Mouse (Mus musculus) G1E (cell line): ENCODE data around the gene Otoa. TPM values are rescaled to one million over a fixed set of nuclear protein-coding genes. Genes with fewer than 3 reads are reported as not detected.
A peak's percentile ranks its signal among the peaks of the same experiment; 100 is the strongest.

Experiments
- ATAC-seq: 2 replicates; pipeline ENCODE4 v1.8.0; 2016; ENCODE audit warnings: mild to moderate bottlenecking; ENCODE audit not compliant: insufficient number of reproducible peaks, poor library complexity, low FRiP score, severe bottlenecking; ENCODE audit errors: extremely low read depth
- DNase-seq: peaks from one replicate; pipeline ENCODE4 v3.0.0; 2012; ENCODE audit warnings: low spot score
- H3K27me3 ChIP-seq: 2 replicates; pipeline ENCODE4 v1.6.1; 2012; ENCODE audit warnings: mild to moderate bottlenecking, low read length, inconsistent platforms; ENCODE audit not compliant: insufficient read depth
- H3K36me3 ChIP-seq: replicated peaks from 2 replicates; pipeline ENCODE3; 2012; ENCODE audit warnings: mild to moderate bottlenecking, inconsistent platforms
- H3K4me1 ChIP-seq: 2 replicates; pipeline ENCODE4 v1.6.1; 2012; ENCODE audit warnings: low read depth, low read length, inconsistent platforms, mixed read lengths; ENCODE audit not compliant: insufficient read depth
- H3K4me3 ChIP-seq: 2 replicates; pipeline ENCODE4 v1.5.1; 2012; ENCODE audit warnings: low read depth, mild to moderate bottlenecking, inconsistent platforms, low read length, moderate library complexity, mixed read lengths
- H3K9me3 ChIP-seq: replicated peaks from 2 replicates; pipeline ENCODE4 v1.6.1; 2012; ENCODE audit warnings: inconsistent platforms
- CTCF ChIP-seq: IDR thresholded peaks from 2 replicates; pipeline ENCODE4 v1.5.1; 2012; ENCODE audit warnings: low read depth, low read length, inconsistent platforms, mixed read lengths
- GATA1 ChIP-seq: IDR thresholded peaks from 2 replicates; pipeline ENCODE4 v1.6.1; 2012; ENCODE audit warnings: borderline replicate concordance, low read length, inconsistent platforms, mixed read lengths
- GATA2 ChIP-seq: IDR thresholded peaks from 2 replicates; pipeline ENCODE4 v1.6.1; 2012; ENCODE audit warnings: low read depth, low read length, inconsistent platforms, borderline replicate concordance
- POLR2AphosphoS5 ChIP-seq: IDR thresholded peaks from 2 replicates; pipeline ENCODE4 v1.6.1; 2012; ENCODE audit warnings: low read depth, low read length, inconsistent platforms; ENCODE audit not compliant: insufficient replicate concordance
- TAL1 ChIP-seq: conservative IDR thresholded peaks from 2 replicates; pipeline ENCODE4 v1.6.1; 2012; ENCODE audit warnings: low read depth, low read length, inconsistent platforms, mixed read lengths
- polyA plus RNA-seq: library from polyadenylated mRNA; stranded (reverse); fragments of >175 nt; gene quantifications from 2 replicates; pipeline ENCODE4 v1.2.3, GENCODE M21; 2012
- total RNA-seq, 2 experiments: library from RNA; stranded (forward) in 1 of 2; stranded (reverse) in 1 of 2; fragments of 200-1000 nt in 1 of 2; fragments of >200 nt in 1 of 2; fragmentation: Nextera tagmentation in 1 of 2; gene quantifications; 2 replicates each; pipeline ENCODE4 v1.2.3; 2014 to 2017

The Otoa gene
- total and polyA plus RNA-seq, 3 experiments: 0.50 to 0.82 (median 0.75) TPM

DNA sequence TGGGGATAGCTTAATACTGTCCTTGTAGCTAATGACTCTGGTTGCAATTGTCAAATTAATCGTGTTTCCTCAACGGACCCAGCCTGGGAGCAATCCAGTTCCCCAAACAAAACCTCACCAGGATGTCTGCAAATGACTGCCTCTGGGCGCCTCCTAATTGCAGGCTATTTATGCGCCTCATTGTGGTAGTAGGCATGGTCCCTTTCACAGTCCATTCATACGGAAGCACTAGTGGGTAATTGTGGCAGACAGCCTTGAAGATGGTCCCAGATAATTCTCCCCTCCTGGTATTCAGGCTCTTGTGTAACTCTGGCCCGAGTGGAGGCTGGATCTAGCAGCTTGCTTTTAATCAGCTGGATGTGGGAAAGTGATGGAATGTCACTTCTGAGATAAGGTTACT, 90.4 kb downstream of the Otoa start:
- ATAC-seq: no peak
- no peaks in the 10 kb centered on the region for H3K4me1 ChIP-seq
- no peak overlapping the region for H3K4me3 ChIP-seq
- DNase-seq: no peak
- H3K36me3 ChIP-seq: no peaks in the 10 kb centered on the region
- no peak for TF ChIP-seq TAL1
- peaks cover 7% of the 10 kb centered on the region; the same call in 1 of the 2 replicates for H3K27me3 ChIP-seq
- H3K9me3 ChIP-seq: no peaks in the 10 kb centered on the region

DNA sequence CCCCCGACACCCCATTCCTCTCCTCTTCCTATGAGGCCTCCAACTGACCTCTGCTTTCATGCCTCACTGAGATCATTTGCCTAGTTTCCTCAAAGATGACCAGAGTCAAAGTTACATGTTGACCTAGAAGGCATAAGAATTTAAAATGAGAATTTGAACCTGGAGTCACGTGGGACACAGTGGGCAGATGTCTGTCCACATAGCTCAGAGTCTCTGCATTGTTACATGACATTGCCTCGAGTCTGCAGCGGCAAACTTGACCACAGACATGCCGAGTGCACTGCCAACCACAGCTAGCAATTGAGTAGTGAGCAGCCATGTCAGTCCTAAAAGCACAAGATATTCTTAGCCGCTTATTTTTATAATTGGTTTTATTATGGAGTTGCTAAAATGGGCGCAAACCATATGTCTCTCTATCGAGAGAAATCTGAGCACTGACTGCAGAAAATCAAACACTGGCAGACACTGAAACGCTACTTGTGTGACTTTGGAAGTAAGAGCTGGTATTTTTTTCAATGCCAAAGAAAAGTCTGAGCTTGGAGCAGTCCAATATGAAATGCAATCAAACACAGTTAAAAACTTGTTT, 105.8 kb downstream of the Otoa start:
- no peaks in the 10 kb centered on the region for H3K4me1 ChIP-seq
- no peak for TF ChIP-seq TAL1
- no peak for TF ChIP-seq POLR2AphosphoS5
- no peak for TF ChIP-seq GATA2
- TF ChIP-seq GATA1: no peak
- TF ChIP-seq CTCF: no peak
- no peaks in the 10 kb centered on the region for H3K9me3 ChIP-seq
- no peaks in the 10 kb centered on the region for H3K36me3 ChIP-seq
- no peaks in the 10 kb centered on the region for H3K27me3 ChIP-seq
- H3K4me3 ChIP-seq: no peak overlapping the region
- no peak for ATAC-seq
- DNase-seq: no peak

DNA sequence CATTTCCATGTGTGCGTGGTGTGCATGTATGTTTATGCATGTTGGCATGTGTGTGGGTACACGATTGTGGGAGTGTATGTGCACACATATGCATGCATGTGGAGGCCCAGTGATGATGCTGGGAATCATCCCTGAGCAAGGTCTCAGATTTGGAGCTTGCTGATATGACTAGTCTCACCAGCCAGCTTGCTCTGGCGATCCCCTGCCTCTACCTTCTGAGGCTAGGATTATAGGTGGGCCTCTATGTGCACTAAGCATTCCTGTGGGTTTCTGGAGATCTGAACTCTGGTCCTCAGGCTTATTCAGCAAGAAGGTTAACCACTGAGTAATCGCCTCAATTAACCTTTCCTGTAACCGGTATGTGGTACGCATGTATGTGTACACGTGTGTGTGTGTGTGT, 107.5 kb downstream of the Otoa start:
- DNase-seq: no peak
- no peaks in the 10 kb centered on the region for H3K4me1 ChIP-seq

DNA sequence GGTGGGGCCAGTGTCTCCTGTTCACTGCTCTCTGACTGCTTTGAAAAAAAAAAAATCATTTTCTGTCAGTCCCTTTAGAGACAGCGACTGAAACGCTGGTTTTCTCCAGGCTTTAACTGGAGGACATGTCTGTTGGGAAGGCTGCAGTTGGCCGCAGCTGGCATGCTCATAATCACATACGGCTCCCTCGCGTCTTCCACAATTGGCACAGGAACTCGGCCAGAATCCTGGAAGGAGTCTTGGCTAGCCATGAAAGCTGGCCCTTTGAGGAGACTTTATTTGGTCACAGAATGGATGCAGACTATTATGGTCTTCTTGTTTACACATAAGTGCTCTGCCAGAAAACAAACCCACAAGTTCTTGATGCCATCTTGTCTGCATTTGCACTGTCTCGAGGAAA, 117.5 kb downstream of the Otoa start:
- Histone ChIP-seq H3K4me1 (no peaks in the 10 kb centered on the region), H3K27me3 (peaks cover 8% of the 10 kb centered on the region; the same call in 1 of the 2 replicates), H3K9me3 (no peaks in the 10 kb centered on the region), H3K4me3 (no peak overlapping the region), H3K36me3 (no peaks in the 10 kb centered on the region)
- TF ChIP-seq GATA1: no peak
- TF ChIP-seq TAL1: no peak
- TF ChIP-seq GATA2: no peak
- TF ChIP-seq POLR2AphosphoS5: no peak
- no peak for TF ChIP-seq CTCF
- DNase-seq (no peak), ATAC-seq (no peak)

More for the DNA sequence above, 107.5 kb downstream of the Otoa start:
- Histone ChIP-seq H3K4me3 (no peak overlapping the region), H3K36me3 (no peaks in the 10 kb centered on the region), H3K9me3 (no peaks in the 10 kb centered on the region), H3K27me3 (no peaks in the 10 kb centered on the region)
- TF ChIP-seq GATA1 (no peak), CTCF (0 out of 2 replicates have a peak, but pooled peaks have one; percentile 2), GATA2 (no peak), TAL1 (no peak)
- no peak for ATAC-seq

DNA sequence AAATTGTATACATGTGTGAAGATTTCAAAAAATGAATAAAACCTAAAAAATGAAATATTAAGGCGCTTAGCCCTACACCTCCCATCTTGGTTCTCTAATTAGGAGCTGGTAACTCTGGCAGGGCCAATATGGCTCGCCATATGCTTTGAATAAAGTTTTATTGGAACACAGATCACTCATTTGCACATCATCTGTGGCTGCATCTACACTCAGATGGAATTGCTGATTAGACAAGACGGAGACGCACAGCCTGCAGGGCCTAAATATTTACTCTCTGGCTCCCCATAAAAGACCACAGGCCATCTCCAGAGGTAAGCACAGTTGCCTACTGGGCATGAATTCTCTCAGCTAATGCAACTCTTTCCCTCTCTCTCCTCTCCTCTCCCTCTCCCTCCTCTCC, 130.4 kb downstream of the Otoa start:
- Histone ChIP-seq H3K9me3 (no peaks in the 10 kb centered on the region), H3K36me3 (no peaks in the 10 kb centered on the region), H3K4me1 (no peaks in the 10 kb centered on the region), H3K27me3 (no peaks in the 10 kb centered on the region), H3K4me3 (no peak overlapping the region)
- TF ChIP-seq CTCF: no peak
- no peak for TF ChIP-seq GATA2
- TF ChIP-seq GATA1: no peak
- no peak for TF ChIP-seq TAL1
- no peak for TF ChIP-seq POLR2AphosphoS5
- DNase-seq (no peak), ATAC-seq (no peak)

Other genes starting within 250 kb of the Otoa start
- gene Eef2k, start 238.8 kb upstream of the Otoa start, total RNA-seq (2014; fragmentation: Nextera tagmentation): 62.3 and 72.9 TPM in 2 replicates
- gene Eef2k, start 238.8 kb upstream of the Otoa start, total RNA-seq (2017): 185 and 189 TPM in 2 replicates
- 89.8 and 107 TPM in 2 replicates for gene Eef2k, start 238.8 kb upstream of the Otoa start, polyA plus RNA-seq
- 18.0 and 21.3 TPM in 2 replicates for gene Polr3e, start 163.9 kb upstream of the Otoa start, total RNA-seq (2014; fragmentation: Nextera tagmentation)
- gene Polr3e, start 163.9 kb upstream of the Otoa start, total RNA-seq (2017): 26.2 and 27.6 TPM in 2 replicates
- 31.1 and 36.5 TPM in 2 replicates for gene Polr3e, start 163.9 kb upstream of the Otoa start, polyA plus RNA-seq
- gene Cdr2, start 99.3 kb upstream of the Otoa start, total RNA-seq (2014; fragmentation: Nextera tagmentation): 12.8 and 20.0 TPM in 2 replicates
- gene Cdr2, start 99.3 kb upstream of the Otoa start, total RNA-seq (2017): 12.7 and 14.0 TPM in 2 replicates
- 7.7 and 8.0 TPM in 2 replicates for gene Cdr2, start 99.3 kb upstream of the Otoa start, polyA plus RNA-seq
- 4.5 TPM in 1 of 2 replicates, not detected in the other for gene Mfsd13b, start 99.1 kb upstream of the Otoa start, total RNA-seq (2014; fragmentation: Nextera tagmentation)
- 0.38 TPM in 1 of 2 replicates, not detected in the other for gene Mfsd13b, start 99.1 kb upstream of the Otoa start, total RNA-seq (2017)
- gene Mfsd13b, start 99.1 kb upstream of the Otoa start, polyA plus RNA-seq: not detected in 2 replicates
- 61.2 and 70.9 TPM in 2 replicates for gene Mettl9, start 47.2 kb upstream of the Otoa start, total RNA-seq (2014; fragmentation: Nextera tagmentation)
- gene Mettl9, start 47.2 kb upstream of the Otoa start, total RNA-seq (2017): 84.7 and 90.8 TPM in 2 replicates
- gene Mettl9, start 47.2 kb upstream of the Otoa start, polyA plus RNA-seq: 30.3 and 33.9 TPM in 2 replicates
- gene Igsf6, start 7.1 kb upstream of the Otoa start, total RNA-seq (2014; fragmentation: Nextera tagmentation): 0.97 TPM in 1 of 2 replicates, not detected in the other
- gene Igsf6, start 7.1 kb upstream of the Otoa start, total RNA-seq (2017): 0.06 and 0.33 TPM in 2 replicates
- 0.07 and 0.10 TPM in 2 replicates for gene Igsf6, start 7.1 kb upstream of the Otoa start, polyA plus RNA-seq